Mouse (Mus musculus) small intestine, adult 2 months (tissue): ENCODE data around the gene Lcn2. TPM values are rescaled to one million over a fixed set of nuclear protein-coding genes. Genes with fewer than 3 reads are reported as not detected.
A peak's percentile ranks its signal among the peaks of the same experiment; 100 is the strongest.

Experiments used
- H3K27ac ChIP-seq: fragments of 200-500 bp; 2 replicates; pipeline ENCODE4 v1.5.1; 2012; ENCODE audit warnings: low read depth, low read length, control low read depth, inconsistent platforms; ENCODE audit not compliant: insufficient read depth
- H3K27me3 ChIP-seq: fragments of 200-500 bp; 2 replicates; pipeline ENCODE4 v1.6.1; 2012; ENCODE audit warnings: mild to moderate bottlenecking, moderate library complexity, low read length, inconsistent platforms; ENCODE audit not compliant: control insufficient read depth, insufficient read depth
- H3K36me3 ChIP-seq: fragments of 200-500 bp; 2 replicates; pipeline ENCODE4 v1.6.1; 2012; ENCODE audit warnings: mild to moderate bottlenecking, low read length, control low read depth, inconsistent platforms; ENCODE audit not compliant: control insufficient read depth, insufficient read depth
- H3K4me1 ChIP-seq: fragments of 200-500 bp; 2 replicates; pipeline ENCODE4 v1.6.1; 2012; ENCODE audit warnings: low read length, inconsistent platforms, mixed read lengths; ENCODE audit not compliant: control insufficient read depth, insufficient read depth, insufficient read length
- H3K4me3 ChIP-seq: fragments of 200-500 bp; 2 replicates; pipeline ENCODE4 v1.5.1; 2012; ENCODE audit warnings: low read depth, mild to moderate bottlenecking, control low read depth, inconsistent platforms, low read length, moderate library complexity
- CTCF ChIP-seq: fragments of 200-500 bp; IDR thresholded peaks from 2 replicates; pipeline ENCODE4 v1.5.1; 2012; ENCODE audit warnings: low read depth, mild to moderate bottlenecking, control low read depth, inconsistent platforms, low read length, moderate library complexity, mixed read lengths; ENCODE audit not compliant: insufficient replicate concordance, insufficient read length; ENCODE audit errors: extremely low read depth
- POLR2A ChIP-seq: fragments of 200-500 bp; IDR thresholded peaks from 2 replicates; pipeline ENCODE4 v1.6.1; 2012; ENCODE audit warnings: low read depth, mild to moderate bottlenecking, control low read depth, inconsistent platforms, low read length, moderate library complexity
- WGBS: fragments of 180-500 bp; shearing (Covaris S2); methylation state at CpG from one replicate; pipeline ENCODE4 v1.1.7; 2018; 5-methylcytosine and 5-hydroxymethylcytosine counted together
- polyA plus RNA-seq: library from polyadenylated mRNA; depleted of rRNA; stranded (reverse); fragments of >200 nt; gene quantifications from 2 replicates; pipeline ENCODE4 v1.2.3, GENCODE M21; 2012

Gene Lcn2
- polyA plus RNA-seq, 1 experiment, result 5.5 TPM

DNA sequence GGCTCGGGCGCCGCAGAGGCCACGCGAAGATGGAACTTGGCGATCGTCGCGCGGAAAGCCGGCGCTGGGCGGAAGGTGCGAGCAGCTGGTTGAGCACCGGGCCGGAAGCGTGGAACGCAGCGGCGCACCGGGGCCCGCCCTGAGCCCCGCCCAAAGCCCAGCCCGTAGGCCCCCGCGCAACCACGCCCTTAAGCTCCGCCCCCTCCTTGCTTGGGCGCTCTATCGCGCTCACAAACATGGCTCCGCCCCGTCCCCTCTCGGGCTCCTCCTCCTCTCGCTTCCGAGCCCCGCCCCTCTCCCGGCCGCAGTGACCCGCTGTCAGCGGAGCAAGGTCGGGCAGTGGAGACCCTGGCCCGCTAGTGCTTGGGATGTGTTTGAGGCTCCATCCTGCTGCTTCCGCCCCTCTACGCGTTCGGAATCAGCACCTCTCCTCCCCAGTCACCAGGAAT, 6.3 kb downstream of the Lcn2 start, which contains the start of gene 1110008P14Rik:
TSS of gene 1110008P14Rik (minus strand) at position 164 of the 449 bp plus-strand sequence.
- WGBS, result under 1% methylated on average over 45 of the region's 47 CpGs
- TF ChIP-seq CTCF (no peak), POLR2A (no peak)
- H3K27ac ChIP-seq, result no peak within 1 kb of the TSS

DNA sequence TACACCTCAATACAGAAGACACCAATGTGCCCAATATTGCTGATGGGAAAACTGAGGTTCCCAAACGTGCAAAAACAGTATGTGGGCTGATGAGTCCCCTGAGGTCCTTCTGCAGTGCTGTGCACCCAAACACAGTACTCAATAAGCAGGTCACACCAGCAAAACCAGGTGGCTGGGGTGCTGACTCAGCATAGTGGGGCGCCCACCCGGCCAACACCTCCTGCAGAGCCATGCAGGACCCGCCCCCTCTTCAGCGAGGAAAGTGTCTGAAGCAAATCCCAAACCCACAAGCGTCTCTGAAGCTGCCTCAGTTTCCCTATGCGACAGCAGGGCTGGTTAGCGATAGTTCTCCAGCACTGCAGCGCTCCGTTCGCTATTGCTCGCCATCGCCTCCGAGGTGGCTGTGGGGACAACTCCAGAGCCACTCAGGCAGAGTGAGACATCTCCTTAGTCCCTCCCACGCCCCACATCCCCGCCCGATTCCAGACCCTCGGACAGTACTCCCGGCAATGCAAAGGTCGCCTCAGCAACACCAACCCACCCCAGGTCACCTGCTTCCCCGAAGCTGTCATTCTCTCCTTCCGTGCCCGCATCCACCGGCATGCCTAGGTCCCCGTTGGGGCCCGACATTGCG, 6.8 kb downstream of the Lcn2 start:
- TF ChIP-seq CTCF, result no peak
- TF ChIP-seq POLR2A, result no peak
- H3K4me3 ChIP-seq, result peak overlapping the region; percentile 77
- no peaks in the 10 kb centered on the region for H3K27me3 ChIP-seq
- H3K27ac ChIP-seq, result no peak overlapping the region
- 1% methylated on average over 27 of the region's 27 CpGs for WGBS
- H3K36me3 ChIP-seq, result peaks cover 25% of the 10 kb centered on the region
- H3K4me1 ChIP-seq, result peaks cover 4% of the 10 kb centered on the region; the same call in 1 of the 2 replicates

More for the DNA sequence above, 6.3 kb downstream of the Lcn2 start, which contains the start of gene 1110008P14Rik:
- H3K36me3 ChIP-seq, result peaks cover 20% of the 10 kb centered on the region
- H3K27me3 ChIP-seq, result no peaks in the 10 kb centered on the region
- H3K4me3 ChIP-seq, result peak within 1 kb of the TSS; percentile 77
- peaks cover 4% of the 10 kb centered on the region; the same call in 1 of the 2 replicates for H3K4me1 ChIP-seq

DNA sequence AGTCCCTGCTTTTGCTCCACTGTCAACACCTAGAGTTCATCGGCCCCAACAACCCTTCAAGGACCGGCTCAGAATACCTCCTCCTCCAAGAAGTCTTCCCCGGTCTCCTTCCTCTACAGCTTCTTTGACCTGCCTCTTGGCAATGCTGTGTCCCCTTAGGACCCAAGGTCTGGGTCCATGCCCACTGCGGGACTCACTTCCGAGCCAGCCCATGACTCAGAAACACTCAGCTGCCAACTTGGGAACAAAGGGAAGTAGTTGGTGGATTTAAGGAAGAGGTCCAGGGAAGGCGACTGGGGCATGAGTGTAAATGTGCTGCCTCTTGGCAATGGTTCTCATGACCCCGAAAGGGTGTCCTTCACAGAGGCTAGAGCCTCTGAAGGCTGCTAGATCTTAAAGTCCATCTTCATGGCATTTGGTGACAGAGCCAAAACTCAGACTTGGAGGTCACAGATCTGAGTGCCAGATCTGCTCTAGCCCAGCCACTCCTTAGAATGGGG, 8.0 kb downstream of the Lcn2 start:
- H3K27me3 ChIP-seq, result no peaks in the 10 kb centered on the region
- 67% methylated on average over 7 of the region's 7 CpGs for WGBS
- no peak overlapping the region for H3K4me3 ChIP-seq
- no peak for TF ChIP-seq POLR2A
- TF ChIP-seq CTCF, result no peak
- H3K36me3 ChIP-seq, result peaks cover 37% of the 10 kb centered on the region
- no peak overlapping the region for H3K27ac ChIP-seq
- H3K4me1 ChIP-seq, result peaks cover 4% of the 10 kb centered on the region; the same call in 1 of the 2 replicates

DNA sequence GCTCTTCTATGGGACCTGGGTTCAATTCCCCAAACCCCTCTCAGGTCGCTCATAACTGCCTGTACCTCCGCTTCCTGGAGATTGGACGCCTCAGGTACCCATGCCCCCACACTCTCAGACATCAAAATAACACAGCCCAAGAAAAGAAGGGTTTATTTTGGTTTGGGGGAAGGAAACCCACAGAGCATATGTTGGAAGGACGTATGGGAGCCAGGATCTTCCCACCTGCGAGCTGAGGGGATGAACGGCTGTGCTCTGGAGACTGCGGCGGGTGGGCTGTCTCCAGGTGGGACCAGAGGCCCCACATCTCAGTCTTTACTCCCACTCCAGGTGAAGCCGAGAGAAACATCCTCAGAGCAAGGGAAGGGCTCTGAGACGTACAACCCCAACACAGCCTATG, 11.1 kb downstream of the Lcn2 start:
- Histone ChIP-seq H3K4me1 (peaks cover 4% of the 10 kb centered on the region; the same call in 1 of the 2 replicates), H3K27me3 (no peaks in the 10 kb centered on the region), H3K27ac (no peak overlapping the region), H3K36me3 (peaks cover 57% of the 10 kb centered on the region), H3K4me3 (no peak overlapping the region)
- WGBS, result 94% methylated on average over 10 of the region's 10 CpGs
- TF ChIP-seq POLR2A (no peak), CTCF (no peak)

DNA sequence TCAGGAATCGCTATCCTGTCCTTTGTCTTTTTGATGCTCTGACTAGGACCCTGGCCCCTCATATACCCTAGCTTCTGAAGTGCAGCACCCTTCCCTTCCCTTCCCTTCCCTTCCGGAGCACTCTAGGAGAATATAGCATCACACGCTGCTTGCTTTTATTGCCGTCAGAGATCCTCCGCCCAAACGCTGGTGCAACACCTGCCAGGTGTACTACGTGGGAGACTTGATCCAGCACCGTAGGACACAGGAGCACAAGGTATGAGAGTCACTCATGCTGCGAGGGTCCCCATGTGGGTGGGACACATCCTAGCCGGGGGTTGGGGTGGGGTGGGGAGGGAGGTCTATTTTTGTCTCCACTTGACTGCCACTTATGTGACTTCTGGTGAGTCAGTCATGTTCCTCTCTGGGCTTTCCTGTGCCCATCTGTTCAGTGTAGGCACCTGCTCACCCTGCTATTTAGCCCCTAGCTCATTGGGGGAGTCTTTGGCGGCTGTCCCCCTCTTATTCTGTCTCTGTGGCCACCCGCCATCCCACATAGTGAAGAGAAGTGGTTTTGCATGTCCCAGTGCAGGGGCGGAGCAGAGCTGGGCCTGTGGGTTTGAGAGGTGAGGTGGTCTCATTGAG, 12.6 kb downstream of the Lcn2 start:
- Histone ChIP-seq H3K27ac (no peak overlapping the region), H3K36me3 (peaks cover 70% of the 10 kb centered on the region), H3K27me3 (no peaks in the 10 kb centered on the region), H3K4me3 (no peak overlapping the region), H3K4me1 (no peaks in the 10 kb centered on the region)
- 79% methylated on average over 13 of the region's 13 CpGs for WGBS
- TF ChIP-seq CTCF (no peak), POLR2A (no peak)

DNA sequence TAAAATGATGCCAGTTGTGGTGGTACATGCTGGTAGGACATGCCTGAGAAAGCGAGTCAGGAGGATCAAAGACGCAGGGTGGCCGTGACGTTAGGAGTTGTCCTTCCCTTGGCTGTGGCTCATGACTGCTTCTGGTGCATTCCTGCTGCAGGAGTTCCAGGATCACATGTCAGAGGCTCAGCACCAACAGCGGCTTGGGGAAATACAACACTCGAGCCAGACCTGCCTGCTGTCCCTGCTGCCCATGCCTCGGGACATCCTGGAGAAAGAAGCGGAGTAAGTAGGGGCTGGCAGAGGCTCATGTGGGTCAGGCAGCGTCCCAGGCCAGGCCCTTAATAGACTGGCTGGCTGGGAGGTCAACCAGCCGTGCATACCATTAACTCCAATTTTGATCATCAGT, 13.9 kb downstream of the Lcn2 start:
- Histone ChIP-seq H3K4me3 (no peak overlapping the region), H3K36me3 (peaks cover 80% of the 10 kb centered on the region), H3K4me1 (no peaks in the 10 kb centered on the region), H3K27me3 (no peaks in the 10 kb centered on the region), H3K27ac (no peak overlapping the region)
- 92% methylated on average over 10 of the region's 10 CpGs for WGBS
- TF ChIP-seq POLR2A, result no peak
- TF ChIP-seq CTCF, result no peak

DNA sequence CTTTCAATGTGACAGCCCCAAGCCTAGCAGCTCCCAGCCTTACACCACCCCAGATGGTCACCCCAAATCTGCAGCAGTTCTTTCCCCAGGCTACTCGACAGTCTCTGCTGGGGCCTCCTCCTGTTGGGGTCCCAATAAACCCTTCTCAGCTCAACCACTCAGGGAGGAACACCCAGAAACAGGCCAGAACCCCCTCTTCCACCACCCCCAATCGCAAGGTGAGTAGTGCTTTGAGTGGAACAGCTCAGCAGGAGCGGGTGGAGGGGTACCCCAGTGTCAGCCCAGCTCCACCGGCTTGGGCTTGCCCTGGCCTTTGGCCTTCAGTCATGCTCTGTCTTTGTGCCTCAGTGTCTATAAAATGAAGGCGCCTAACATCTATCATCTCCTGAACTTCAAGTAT, 20.7 kb downstream of the Lcn2 start:
- H3K27me3 ChIP-seq, result no peaks in the 10 kb centered on the region
- TF ChIP-seq POLR2A, result no peak
- TF ChIP-seq CTCF, result no peak
- peaks cover 2% of the 10 kb centered on the region for H3K4me1 ChIP-seq
- H3K36me3 ChIP-seq, result peaks cover 42% of the 10 kb centered on the region
- no peak overlapping the region for H3K27ac ChIP-seq
- 93% methylated on average over 5 of the region's 5 CpGs for WGBS
- no peak overlapping the region for H3K4me3 ChIP-seq
